Mouse (Mus musculus): ENCODE measurements around the gene Rsl24d1. TPM values are rescaled to one million over a fixed set of nuclear protein-coding genes. Genes with fewer than 3 reads are reported as not detected.

Gene Rsl24d1
- polyA plus RNA-seq, 1 experiment from 2014 or later, result 153 TPM

- Histone ChIP-seq H3K36me3 (ENCODE audit: control insufficient read depth, insufficient read depth, low read length) (no peaks in the 10 kb centered on the region), H3K27ac (ENCODE audit: low read depth, low read length) (no peak overlapping the region), H3K4me2 (ENCODE audit: low read depth, low read length, severe bottlenecking) (no peak overlapping the region), H3K4me3 (ENCODE audit: low read depth, low read length) (no peak overlapping the region), H3K9ac (ENCODE audit: low read length) (no peak overlapping the region), H3K27me3 (ENCODE audit: control insufficient read depth, insufficient read depth, low read length) (no peaks in the 10 kb centered on the region), H3K4me1 (replicated peaks; ENCODE audit: control insufficient read depth, insufficient read depth, low read length) (no peaks in the 10 kb centered on the region), H3K9me3 (ENCODE audit: control insufficient read depth, low read length) (no peaks in the 10 kb centered on the region)
- DNase-seq (ENCODE audit: low spot score) (no peak), ATAC-seq (replicated peaks; ENCODE audit: low FRiP score) (no peak)
- WGBS, result 85% methylated on average over 4 of the region's 4 CpGs
These were observed 44.7 kb downstream of the Rsl24d1 start for GRCm38 (mm10) chr9:73157968-73158367.

- H3K9ac ChIP-seq (ENCODE audit: low read length), result no peak overlapping the region
- H3K4me2 ChIP-seq (ENCODE audit: low read depth, low read length, severe bottlenecking), result no peak overlapping the region
- no peaks in the 10 kb centered on the region for H3K27me3 ChIP-seq (ENCODE audit: control insufficient read depth, insufficient read depth, low read length)
- H3K4me1 ChIP-seq (replicated peaks; ENCODE audit: control insufficient read depth, insufficient read depth, low read length), result no peaks in the 10 kb centered on the region
- ATAC-seq (replicated peaks; ENCODE audit: low FRiP score) (no peak), DNase-seq (ENCODE audit: low spot score) (no peak)
- H3K4me3 ChIP-seq (ENCODE audit: low read depth, low read length), result no peak overlapping the region
- no peaks in the 10 kb centered on the region for H3K36me3 ChIP-seq (ENCODE audit: control insufficient read depth, insufficient read depth, low read length)
- H3K9me3 ChIP-seq (ENCODE audit: control insufficient read depth, low read length), result no peaks in the 10 kb centered on the region
- 52% methylated on average over 1 of the region's 1 CpGs for WGBS
- H3K27ac ChIP-seq (ENCODE audit: low read depth, low read length), result no peak overlapping the region
These were observed 46.0 kb downstream of the Rsl24d1 start for GRCm38 (mm10) chr9:73159265-73159664.

GRCm38 (mm10) chr9:73162571-73163333 lies 49.5 kb downstream of the Rsl24d1 start:
- peak; percentile 75 for ATAC-seq (replicated peaks; ENCODE audit: low FRiP score)
- H3K36me3 ChIP-seq (ENCODE audit: control insufficient read depth, insufficient read depth, low read length), result no peaks in the 10 kb centered on the region
- no peaks in the 10 kb centered on the region for H3K9me3 ChIP-seq (ENCODE audit: control insufficient read depth, low read length)
- no peak overlapping the region for H3K9ac ChIP-seq (ENCODE audit: low read length)
- no peak overlapping the region for H3K27ac ChIP-seq (ENCODE audit: low read depth, low read length)
- H3K4me2 ChIP-seq (ENCODE audit: low read depth, low read length, severe bottlenecking), result peak overlapping the region; percentile 52
- peak overlapping the region; percentile 14; the same call in 1 of the 2 replicates for H3K4me3 ChIP-seq (ENCODE audit: low read depth, low read length)
- H3K27me3 ChIP-seq (ENCODE audit: control insufficient read depth, insufficient read depth, low read length), result no peaks in the 10 kb centered on the region
- H3K4me1 ChIP-seq (replicated peaks; ENCODE audit: control insufficient read depth, insufficient read depth, low read length), result no peaks in the 10 kb centered on the region
- peak; percentile 88 for DNase-seq (ENCODE audit: low spot score)
- 24% methylated on average over 26 of the region's 26 CpGs for WGBS

GRCm38 (mm10) chr9:73165631-73166030 lies 52.4 kb downstream of the Rsl24d1 start:
- 85% methylated on average over 4 of the region's 4 CpGs for whole genome bisulfite sequencing
- ATAC-seq (replicated peaks; ENCODE audit: low FRiP score), result no peak

More at GRCm38 (mm10) chr9:73165631-73166030, 52.4 kb downstream of the Rsl24d1 start:
- H3K4me3 ChIP-seq (ENCODE audit: low read depth, low read length), result no peak overlapping the region
- no peaks in the 10 kb centered on the region for H3K27me3 ChIP-seq (ENCODE audit: control insufficient read depth, insufficient read depth, low read length)
- DNase-seq (ENCODE audit: low spot score), result no peak
- H3K27ac ChIP-seq (ENCODE audit: low read depth, low read length), result no peak overlapping the region
- no peak overlapping the region for H3K4me2 ChIP-seq (ENCODE audit: low read depth, low read length, severe bottlenecking)
- H3K9ac ChIP-seq (ENCODE audit: low read length), result no peak overlapping the region
- no peaks in the 10 kb centered on the region for H3K36me3 ChIP-seq (ENCODE audit: control insufficient read depth, insufficient read depth, low read length)
- H3K4me1 ChIP-seq (replicated peaks; ENCODE audit: control insufficient read depth, insufficient read depth, low read length), result no peaks in the 10 kb centered on the region
- no peaks in the 10 kb centered on the region for H3K9me3 ChIP-seq (ENCODE audit: control insufficient read depth, low read length)

Other genes with a start within 250 kb of the Rsl24d1 start
- 13.0 and 13.2 TPM in 2 replicates for gene Pygo1, start 187.8 kb upstream of the Rsl24d1 start, polyA plus RNA-seq (2014; fragmentation: Nextera tagmentation; extraction: Ambion mirVana)
- gene Dyx1c1, start 154.6 kb upstream of the Rsl24d1 start, polyA plus RNA-seq (2014; fragmentation: Nextera tagmentation; extraction: Ambion mirVana), result 1.6 and 1.9 TPM in 2 replicates
- gene Gm44503, start 154.6 kb upstream of the Rsl24d1 start, polyA plus RNA-seq (2014; fragmentation: Nextera tagmentation; extraction: Ambion mirVana), result 0.15 TPM in 1 of 2 replicates, not detected in the other
- gene Ccpg1os, start 128.0 kb upstream of the Rsl24d1 start, polyA plus RNA-seq (2014; fragmentation: Nextera tagmentation; extraction: Ambion mirVana), result 17.6 and 18.7 TPM in 2 replicates
- gene Ccpg1, start 128.0 kb upstream of the Rsl24d1 start, polyA plus RNA-seq (2014; fragmentation: Nextera tagmentation; extraction: Ambion mirVana), result 19.6 and 20.4 TPM in 2 replicates
- gene Pigb, start 73.0 kb upstream of the Rsl24d1 start, polyA plus RNA-seq (2014; fragmentation: Nextera tagmentation; extraction: Ambion mirVana), result 15.8 and 19.8 TPM in 2 replicates
- 0.67 and 0.79 TPM in 2 replicates for gene Rab27a, start 68.6 kb upstream of the Rsl24d1 start, polyA plus RNA-seq (2014; fragmentation: Nextera tagmentation; extraction: Ambion mirVana)
- not detected in 2 replicates for gene Khdc3, start 11.6 kb upstream of the Rsl24d1 start, polyA plus RNA-seq (2014; fragmentation: Nextera tagmentation; extraction: Ambion mirVana)
- gene Gm20509, start 11.0 kb upstream of the Rsl24d1 start, polyA plus RNA-seq (2014; fragmentation: Nextera tagmentation; extraction: Ambion mirVana), result not detected in 2 replicates

All from forebrain, embryonic 11.5 days (tissue).